29 mouse cellular contexts compared by ENCODE assay signal in the genomic region with DNA sequence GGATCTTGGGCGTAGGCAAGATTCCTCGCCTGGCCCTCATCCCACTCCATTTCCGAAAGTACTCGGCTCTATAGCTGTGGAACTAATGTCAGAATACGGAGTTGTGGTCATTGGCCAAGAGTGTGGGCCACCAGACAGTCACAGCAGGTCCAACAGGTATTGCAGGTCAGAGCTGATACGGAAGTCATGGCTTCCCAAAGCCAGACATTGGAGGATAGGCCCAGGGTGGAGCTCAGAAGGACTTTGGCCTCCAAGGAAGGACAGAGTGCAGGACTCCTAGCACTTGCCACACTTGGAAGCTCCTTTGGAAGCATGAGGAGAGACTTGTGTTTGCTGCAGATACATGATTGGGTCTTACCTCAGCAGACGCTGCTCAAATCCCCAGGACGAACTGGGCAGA. TPM values are rescaled to one million over a fixed set of nuclear protein-coding genes. Genes with fewer than 3 reads are reported as not detected.
DNase-seq lines count a peak whose midpoint lies in the region; ATAC-seq and TF ChIP-seq lines count a peak whose summit lies in the region.
"Had no signal": no experiment of that assay in that cellular context is flagged by ENCODE, and none has a peak within 500 bp of the region (broad histone marks: within the 10 kb centered on the region; RNA-seq: fewer than 3 reads in every experiment).

No protein-coding gene starts in this region.

- H3K4me2 ChIP-seq in intestine, embryonic 16.5 days (ENCODE audit: low read depth, low read length) = peak overlapping the region; percentile 32
- no peak overlapping the region for H3K4me2 ChIP-seq in stomach, postnatal 0 days (replicated peaks; ENCODE audit: low read depth)
- H3K4me2 ChIP-seq: forebrain, embryonic 13.5 days; heart, embryonic 12.5 days; heart, embryonic 15.5 days; hindbrain, embryonic 14.5 days had no signal

- WGBS in intestine, embryonic 16.5 days = 62% methylated on average over 8 of the region's 8 CpGs
- WGBS in small intestine, adult 2 months = 25% methylated on average over 8 of the region's 8 CpGs
- 70% methylated on average over 8 of the region's 8 CpGs for WGBS in stomach, postnatal 0 days
- 79% methylated on average over 8 of the region's 8 CpGs for WGBS in heart, adult 2 months

- no peak for TF ChIP-seq CTCF in small intestine, adult 2 months (IDR thresholded peaks at IDR 0.05; ENCODE audit: extremely low read depth, insufficient read length, insufficient replicate concordance, low read depth, low read length)
- TF ChIP-seq CTCF in stomach, postnatal 0 days (IDR thresholded peaks at IDR 0.05; ENCODE audit: low read depth) = no peak
- TF ChIP-seq CTCF in heart, adult 2 months (IDR thresholded peaks at IDR 0.05) = no peak

- no peaks in the 10 kb centered on the region for H3K79me2 ChIP-seq in heart, adult 2 months (replicated peaks; ENCODE audit: control insufficient read depth, insufficient read depth, low read length)

- TF ChIP-seq POLR2A in small intestine, adult 2 months (IDR thresholded peaks at IDR 0.05; ENCODE audit: low read depth, low read length) = no peak; the same call in 1 of the 2 replicates
- no peak for TF ChIP-seq POLR2A in heart, adult 2 months (IDR thresholded peaks at IDR 0.05; ENCODE audit: insufficient read depth, low read depth, low read length)

- H3K27me3 ChIP-seq in intestine, embryonic 16.5 days (replicated peaks; ENCODE audit: control insufficient read depth, insufficient read depth, low read length) = no peaks in the 10 kb centered on the region
- no peaks in the 10 kb centered on the region for H3K27me3 ChIP-seq in small intestine, adult 2 months (ENCODE audit: control insufficient read depth, insufficient read depth, low read length)
- H3K27me3 ChIP-seq in stomach, postnatal 0 days (ENCODE audit: control insufficient read depth, insufficient read depth, low read length) = no peaks in the 10 kb centered on the region
- no peaks in the 10 kb centered on the region for H3K27me3 ChIP-seq in heart, adult 2 months (ENCODE audit: control insufficient read depth, insufficient read depth, low read length)
- H3K27me3 ChIP-seq: forebrain, embryonic 13.5 days; heart, embryonic 15.5 days had no signal

- no peak overlapping the region for H3K9ac ChIP-seq in intestine, embryonic 16.5 days (ENCODE audit: low read depth, low read length)
- no peak overlapping the region for H3K9ac ChIP-seq in stomach, postnatal 0 days (ENCODE audit: low read length)
- H3K9ac ChIP-seq in heart, adult 2 months (ENCODE audit: low read depth, low read length) = no peak overlapping the region
- H3K9ac ChIP-seq: forebrain, embryonic 13.5 days; heart, embryonic 12.5 days; heart, embryonic 15.5 days; hindbrain, embryonic 14.5 days had no signal

- peak; percentile 34 for DNase-seq in urinary bladder, postnatal 14 days (ENCODE audit: low spot score)
- DNase-seq in urinary bladder, postnatal 10 days (ENCODE audit: low spot score) = no peak
- DNase-seq in stomach, postnatal 0 days (ENCODE audit: low spot score) = peak; percentile 81
- no peak for DNase-seq in heart, adult 2 months
- DNase-seq in layer of hippocampus, adult 9-11 months = no peak
- DNase-seq in cerebellum, adult 11 months = no peak
- DNase-seq: adrenal gland, adult 8-10 months; adrenal gland, postnatal 25 days; cerebellum, adult 18-20 months; cerebellum, adult 9-10 months; cerebellum, postnatal 14 days; gastrocnemius, postnatal 10 days; gastrocnemius, postnatal 36 days; heart, postnatal 10 days; heart, postnatal 36 days had no signal

- H3K9me3 ChIP-seq in intestine, embryonic 16.5 days (ENCODE audit: control insufficient read depth, low read length) = no peaks in the 10 kb centered on the region
- no peaks in the 10 kb centered on the region for H3K9me3 ChIP-seq in stomach, postnatal 0 days (ENCODE audit: control insufficient read depth, low read length)
- H3K9me3 ChIP-seq: forebrain, embryonic 10.5 days; forebrain, embryonic 13.5 days; heart, embryonic 12.5 days; heart, embryonic 15.5 days; hindbrain, embryonic 10.5 days had no signal

- ATAC-seq in intestine, embryonic 16.5 days = peak; percentile 94
- ATAC-seq in stomach, postnatal 0 days (ENCODE audit: low FRiP score, low TSS enrichment) = peak; percentile 93
- ATAC-seq: activated CD4-positive, CD25-positive, alpha-beta regulatory T cell, adult 4 months; forebrain, embryonic 13.5 days; forebrain, embryonic 16.5 days had no signal

- intact Hi-C loops in heart, adult 2 months (cut with DNase I) = no loop called here

- H3K4me1 ChIP-seq in intestine, embryonic 16.5 days (ENCODE audit: control insufficient read depth, insufficient read depth, low read length) = peaks cover 15% of the 10 kb centered on the region
- peaks cover 40% of the 10 kb centered on the region for H3K4me1 ChIP-seq in small intestine, adult 2 months (ENCODE audit: control insufficient read depth, insufficient read depth, insufficient read length, low read length)
- no peaks in the 10 kb centered on the region for H3K4me1 ChIP-seq in stomach, postnatal 0 days (replicated peaks; ENCODE audit: control insufficient read depth, insufficient read depth)
- H3K4me1 ChIP-seq in heart, adult 2 months (ENCODE audit: control insufficient read depth, insufficient read depth, low read length) = no peaks in the 10 kb centered on the region
- H3K4me1 ChIP-seq: heart, embryonic 12.5 days; heart, embryonic 15.5 days had no signal

- H3K36me3 ChIP-seq in intestine, embryonic 16.5 days (ENCODE audit: control insufficient read depth, insufficient read depth, low read length) = no peaks in the 10 kb centered on the region
- H3K36me3 ChIP-seq in small intestine, adult 2 months (ENCODE audit: control insufficient read depth, insufficient read depth, low read length) = peaks cover 3% of the 10 kb centered on the region
- no peaks in the 10 kb centered on the region for H3K36me3 ChIP-seq in stomach, postnatal 0 days (ENCODE audit: control insufficient read depth, insufficient read depth, low read length)
- no peaks in the 10 kb centered on the region for H3K36me3 ChIP-seq in heart, adult 2 months (ENCODE audit: control insufficient read depth, insufficient read depth, low read length)
- H3K36me3 ChIP-seq: forebrain, embryonic 10.5 days; heart, embryonic 12.5 days; heart, embryonic 15.5 days; hindbrain, embryonic 10.5 days had no signal

- H3K27ac ChIP-seq in intestine, embryonic 16.5 days (ENCODE audit: low read length) = peak overlapping the region; percentile 79
- H3K27ac ChIP-seq in small intestine, adult 2 months (ENCODE audit: insufficient read depth, low read depth, low read length) = peak overlapping the region; percentile 92
- H3K27ac ChIP-seq in stomach, postnatal 0 days (replicated peaks) = peak overlapping the region; percentile 56
- no peak overlapping the region for H3K27ac ChIP-seq in heart, adult 2 months
- H3K27ac ChIP-seq: forebrain, embryonic 10.5 days; forebrain, embryonic 13.5 days; heart, embryonic 15.5 days; hindbrain, embryonic 10.5 days; hindbrain, embryonic 14.5 days had no signal

- peak overlapping the region; percentile 18; the same call in 1 of the 2 replicates for H3K4me3 ChIP-seq in intestine, embryonic 16.5 days (ENCODE audit: low read length)
- H3K4me3 ChIP-seq in small intestine, adult 2 months (ENCODE audit: low read depth, low read length) = peak overlapping the region; percentile 37; the same call in 1 of the 2 replicates
- no peak overlapping the region for H3K4me3 ChIP-seq in stomach, postnatal 0 days (ENCODE audit: low read depth, low read length)
- no peak overlapping the region for H3K4me3 ChIP-seq in heart, adult 2 months
- H3K4me3 ChIP-seq: forebrain, embryonic 10.5 days; forebrain, embryonic 13.5 days; heart, embryonic 12.5 days; heart, embryonic 15.5 days; hindbrain, embryonic 10.5 days had no signal

- no peak for TF ChIP-seq EP300 in stomach, postnatal 0 days (optimal IDR thresholded peaks at IDR 0.05)
- TF ChIP-seq EP300 in heart, adult 2 months (IDR thresholded peaks at IDR 0.05; ENCODE audit: insufficient read depth, low read depth, low read length) = no peak

RNA-seq across cellular contexts. Expression of a gene that starts 23.6 kb away (rescaled TPM):
- polyA plus RNA-seq in intestine, embryonic 16.5 days (2015; fragmentation: Nextera tagmentation; extraction: Ambion mirVana) = 0.04 and 0.06 TPM in 2 replicates
- 0.32 and 0.85 TPM in 2 replicates for polyA plus RNA-seq in small intestine, adult 2 months (2012; rRNA removed)
- 0.02 and 0.07 TPM in 2 replicates for polyA plus RNA-seq in stomach, postnatal 0 days (2015; fragmentation: Nextera tagmentation; extraction: Ambion mirVana)
- not detected for total RNA-seq in heart, adult 2 months (2021)
- not detected in 2 replicates for polyA plus RNA-seq in heart, adult 2 months (2012; rRNA removed)
- total RNA-seq: ES-E14; gastrocnemius, adult 18-20 months; gastrocnemius, postnatal 10 days; gastrocnemius, postnatal 36 days; granulocyte monocyte progenitor cell, adult 5-6 weeks; heart, postnatal 10 days; heart, postnatal 36 days had no signal
- polyA plus RNA-seq: embryonic facial prominence, embryonic 11.5 days; forebrain, embryonic 10.5 days; heart, embryonic 12.5 days; heart, embryonic 15.5 days had no signal

Comparison
In these comparisons a context has a peak if more than half of its experiments do, and no peak if none do; other contexts are left out.
1. DNase-seq: peak in urinary bladder, postnatal 14 days (single experiment) and stomach, postnatal 0 days (single experiment); none in urinary bladder, postnatal 10 days (single experiment), heart, adult 2 months (0 of 2), layer of hippocampus, adult 9-11 months (single experiment) and cerebellum, adult 11 months (single experiment).
2. H3K4me3 ChIP-seq: peak in intestine, embryonic 16.5 days (single experiment) and small intestine, adult 2 months (single experiment); none in stomach, postnatal 0 days (single experiment) and heart, adult 2 months (single experiment).